Mouse (Mus musculus): Measurements from ENCODE around the gene Tbl1xr1. TPM values are rescaled to one million over a fixed set of nuclear protein-coding genes. Genes with fewer than 3 reads are reported as not detected.

Tbl1xr1 gene
- total RNA-seq, 2 experiments from 2014 or later, result 67.1 to 69.4 TPM

GRCm38 (mm10) chr3:22140111-22140658 is 63.7 kb downstream of the Tbl1xr1 start:
- DNase-seq (ENCODE audit: low spot score in 2 of 2), result no peak

GRCm38 (mm10) chr3:22141984-22142719 is 65.7 kb downstream of the Tbl1xr1 start:
- no peak for DNase-seq (ENCODE audit: low spot score in 2 of 2)

- DNase-seq (ENCODE audit: low spot score in 2 of 2), result no peak
These were observed 66.6 kb downstream of the Tbl1xr1 start for GRCm38 (mm10) chr3:22142846-22143641.

GRCm38 (mm10) chr3:22144255-22144654 is 67.8 kb downstream of the Tbl1xr1 start:
- DNase-seq (ENCODE audit: low spot score in 2 of 2), result no peak

- no peak for DNase-seq (ENCODE audit: low spot score in 2 of 2)
These were observed 71.0 kb downstream of the Tbl1xr1 start for GRCm38 (mm10) chr3:22147433-22147927.

- no peak for DNase-seq (ENCODE audit: low spot score in 2 of 2)
These were observed 72.0 kb downstream of the Tbl1xr1 start for GRCm38 (mm10) chr3:22148306-22148932.

GRCm38 (mm10) chr3:22150872-22151530 is 74.5 kb downstream of the Tbl1xr1 start:
- DNase-seq (ENCODE audit: low spot score in 2 of 2), result no peak

- no peak for DNase-seq (ENCODE audit: low spot score in 2 of 2)
These were observed 76.3 kb downstream of the Tbl1xr1 start for GRCm38 (mm10) chr3:22152773-22153172.

GRCm38 (mm10) chr3:22154522-22154921 is 78.1 kb downstream of the Tbl1xr1 start:
- no peak for DNase-seq (ENCODE audit: low spot score in 2 of 2)

GRCm38 (mm10) chr3:22156397-22156796 is 79.9 kb downstream of the Tbl1xr1 start:
- no peak for DNase-seq (ENCODE audit: low spot score in 2 of 2)

GRCm38 (mm10) chr3:22162948-22163347 is 86.5 kb downstream of the Tbl1xr1 start:
- no peak for DNase-seq (ENCODE audit: low spot score in 2 of 2)

GRCm38 (mm10) chr3:22167856-22168255 is 91.4 kb downstream of the Tbl1xr1 start:
- DNase-seq (ENCODE audit: low spot score in 2 of 2), result no peak

GRCm38 (mm10) chr3:22168432-22168831 is 92.0 kb downstream of the Tbl1xr1 start:
- no peak for DNase-seq (ENCODE audit: low spot score in 2 of 2)

- no peak for DNase-seq (ENCODE audit: low spot score in 2 of 2)
These were observed 95.1 kb downstream of the Tbl1xr1 start for GRCm38 (mm10) chr3:22171526-22171925.

- no peak for DNase-seq (ENCODE audit: low spot score in 2 of 2)
These were observed 96.0 kb downstream of the Tbl1xr1 start for GRCm38 (mm10) chr3:22172410-22172809.

- DNase-seq (ENCODE audit: low spot score in 2 of 2), result no peak
These were observed 96.7 kb downstream of the Tbl1xr1 start for GRCm38 (mm10) chr3:22173171-22173570.

GRCm38 (mm10) chr3:22174232-22174631 is 97.8 kb downstream of the Tbl1xr1 start:
- no peak for DNase-seq (ENCODE audit: low spot score in 2 of 2)

- DNase-seq (ENCODE audit: low spot score in 2 of 2), result no peak
These were observed 103.6 kb downstream of the Tbl1xr1 start for GRCm38 (mm10) chr3:22180076-22180475.

- no peak for DNase-seq (ENCODE audit: low spot score in 2 of 2)
These were observed 104.6 kb downstream of the Tbl1xr1 start for GRCm38 (mm10) chr3:22181026-22181425.

GRCm38 (mm10) chr3:22185265-22185664 is 108.8 kb downstream of the Tbl1xr1 start:
- DNase-seq (ENCODE audit: low spot score in 2 of 2), result no peak

- no peak for DNase-seq (ENCODE audit: low spot score in 2 of 2)
These were observed 114.0 kb downstream of the Tbl1xr1 start for GRCm38 (mm10) chr3:22190498-22190897.

Measured in gastrocnemius, postnatal 4 days (tissue).